Mouse (Mus musculus) intestine, embryonic 16.5 days (tissue): Measurements from ENCODE around the gene Pamr1. TPM values are rescaled to one million over a fixed set of nuclear protein-coding genes. Genes with fewer than 3 reads are reported as not detected.

Experiments used
- ATAC-seq: fragments of 200-750 bp; cut with Nextera tagmentation; 2 replicates; pipeline ENCODE4 v1.8.0; 2017; ENCODE audit warnings: moderate TSS enrichment, moderate library complexity
- H3K27ac ChIP-seq: fragments of 300-500 bp; sonication (generic); 2 replicates; pipeline ENCODE4 v1.5.1; 2014; ENCODE audit warnings: mild to moderate bottlenecking, low read length
- H3K27me3 ChIP-seq: fragments of 300-500 bp; sonication (generic); replicated peaks from 2 replicates; pipeline ENCODE4 v1.6.1; 2014; ENCODE audit warnings: low read length, control low read depth, mixed read lengths; ENCODE audit not compliant: control insufficient read depth, insufficient read depth
- H3K36me3 ChIP-seq: fragments of 300-500 bp; sonication (generic); 2 replicates; pipeline ENCODE4 v1.6.1; 2014; ENCODE audit warnings: low read length, control low read depth; ENCODE audit not compliant: control insufficient read depth, insufficient read depth
- H3K4me1 ChIP-seq: fragments of 300-500 bp; sonication (generic); 2 replicates; pipeline ENCODE4 v1.6.1; 2014; ENCODE audit warnings: low read length, control low read depth, mixed read lengths; ENCODE audit not compliant: control insufficient read depth, insufficient read depth
- H3K4me2 ChIP-seq: fragments of 300-500 bp; sonication (generic); 2 replicates; pipeline ENCODE4 v1.6.1; 2014; ENCODE audit warnings: low read depth, low read length, control low read depth
- H3K4me3 ChIP-seq: fragments of 300-500 bp; sonication (generic); 2 replicates; pipeline ENCODE4 v1.5.1; 2014; ENCODE audit warnings: mild to moderate bottlenecking, low read length
- H3K9ac ChIP-seq: fragments of 300-500 bp; sonication (generic); 2 replicates; pipeline ENCODE4 v1.6.1; 2014; ENCODE audit warnings: low read depth, low read length
- H3K9me3 ChIP-seq: fragments of 300-500 bp; sonication (generic); 2 replicates; pipeline ENCODE4 v1.6.1; 2016; ENCODE audit warnings: low read length, control low read depth; ENCODE audit not compliant: control insufficient read depth
- WGBS: fragments of 180-500 bp; shearing (Covaris S2); extraction: QIAGEN DNeasy Blood & Tissue Kit; methylation state at CpG from one replicate; pipeline ENCODE4 v1.1.7; 2014; 5-methylcytosine and 5-hydroxymethylcytosine counted together
- polyA plus RNA-seq: library from polyadenylated mRNA; unstranded; fragments of >200 nt; fragmentation: Nextera tagmentation; extraction: Ambion mirVana; gene quantifications from 2 replicates; pipeline ENCODE4 v1.2.1, GENCODE M21; 2015

Pamr1 gene
- polyA plus RNA-seq, 1 experiment from 2014 or later = 39.4 TPM

DNA sequence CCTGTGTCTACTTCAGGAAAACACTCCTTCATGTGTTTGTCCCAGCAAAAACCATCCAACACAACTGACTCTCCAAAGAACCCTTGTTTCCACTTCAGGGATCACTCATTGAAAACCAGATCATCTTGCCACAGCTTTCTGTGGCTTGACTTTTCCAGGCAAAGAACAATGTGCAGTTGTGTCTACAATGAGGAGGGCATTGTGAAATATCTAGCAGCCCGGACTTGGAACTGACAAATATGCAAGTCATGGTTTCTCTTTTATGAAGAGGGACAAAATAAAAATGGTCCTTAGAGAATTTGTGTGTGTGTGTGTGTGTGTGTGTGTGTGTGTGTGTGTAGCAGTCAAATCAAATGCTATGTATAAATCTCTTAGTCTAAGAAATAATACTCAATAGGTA is 44.7 kb downstream of the Pamr1 start:
- 70% methylated on average over 1 of the region's 1 CpGs for WGBS
- Histone ChIP-seq H3K4me2 (no peak overlapping the region), H3K27ac (no peak overlapping the region), H3K9me3 (no peaks in the 10 kb centered on the region), H3K9ac (no peak overlapping the region), H3K4me1 (no peaks in the 10 kb centered on the region), H3K4me3 (no peak overlapping the region), H3K27me3 (no peaks in the 10 kb centered on the region), H3K36me3 (no peaks in the 10 kb centered on the region)
- no peak for ATAC-seq

DNA sequence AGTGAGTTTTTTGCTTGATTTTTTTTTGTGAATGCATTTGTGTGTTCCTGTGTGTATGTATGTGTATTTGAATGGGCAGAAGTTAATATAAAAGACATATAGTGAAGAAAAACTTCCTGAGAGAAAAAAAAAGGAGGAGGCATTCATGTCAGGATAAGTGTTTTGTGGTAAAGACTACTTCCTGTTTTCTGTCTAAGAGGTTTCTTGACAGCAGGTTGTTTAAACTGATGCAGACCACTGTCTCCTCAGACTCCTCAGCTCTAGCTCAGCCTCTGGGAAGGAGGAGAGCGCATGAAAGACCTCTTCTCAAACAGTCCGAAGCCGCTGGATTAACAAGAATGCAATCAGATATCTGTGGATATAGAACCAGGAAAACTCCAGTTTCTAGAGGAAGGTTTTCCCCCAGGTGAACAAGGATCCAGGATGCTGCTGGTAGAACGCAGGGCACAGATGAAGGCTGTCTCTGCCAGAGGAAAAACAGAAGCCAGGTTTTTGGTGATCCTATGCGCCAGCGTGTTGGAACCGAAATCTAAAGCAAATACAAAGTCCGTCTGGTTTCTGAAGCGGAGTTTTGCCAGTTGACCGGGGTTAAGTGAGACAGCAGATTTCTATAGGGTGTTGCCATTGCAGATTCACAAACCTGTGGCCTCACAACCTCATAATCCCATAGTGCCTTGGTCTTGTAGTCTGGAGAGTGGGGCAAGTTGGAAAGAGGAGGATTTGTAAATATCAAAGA is 45.8 kb downstream of the Pamr1 start:
- H3K4me2 ChIP-seq = no peak overlapping the region
- no peak overlapping the region for H3K4me3 ChIP-seq
- H3K27me3 ChIP-seq = no peaks in the 10 kb centered on the region
- no peak overlapping the region for H3K27ac ChIP-seq
- no peak overlapping the region for H3K9ac ChIP-seq
- no peaks in the 10 kb centered on the region for H3K36me3 ChIP-seq
- H3K4me1 ChIP-seq = no peaks in the 10 kb centered on the region
- no peaks in the 10 kb centered on the region for H3K9me3 ChIP-seq
- WGBS = 88% methylated on average over 10 of the region's 10 CpGs
- ATAC-seq = no peak

GRCm38 (mm10) chr2:102598911-102599721 is 49.3 kb downstream of the Pamr1 start:
- no peak overlapping the region for H3K9ac ChIP-seq
- no peak overlapping the region for H3K27ac ChIP-seq
- H3K9me3 ChIP-seq = no peaks in the 10 kb centered on the region
- H3K4me2 ChIP-seq = no peak overlapping the region
- 56% methylated on average over 2 of the region's 2 CpGs for WGBS
- H3K27me3 ChIP-seq = no peaks in the 10 kb centered on the region
- no peaks in the 10 kb centered on the region for H3K36me3 ChIP-seq
- no peaks in the 10 kb centered on the region for H3K4me1 ChIP-seq
- H3K4me3 ChIP-seq = no peak overlapping the region
- no peak for ATAC-seq

GRCm38 (mm10) chr2:102600516-102600915 is 50.7 kb downstream of the Pamr1 start:
- 85% methylated on average over 4 of the region's 4 CpGs for WGBS
- H3K9me3 ChIP-seq = no peaks in the 10 kb centered on the region
- no peak overlapping the region for H3K27ac ChIP-seq

GRCm38 (mm10) chr2:102610485-102610884 is 60.7 kb downstream of the Pamr1 start:
- ATAC-seq = no peak
- Histone ChIP-seq H3K4me1 (no peaks in the 10 kb centered on the region), H3K4me3 (no peak overlapping the region), H3K9me3 (no peaks in the 10 kb centered on the region), H3K27me3 (no peaks in the 10 kb centered on the region), H3K36me3 (no peaks in the 10 kb centered on the region), H3K27ac (no peak overlapping the region), H3K4me2 (no peak overlapping the region), H3K9ac (no peak overlapping the region)
- 97% methylated on average over 4 of the region's 4 CpGs for WGBS

More at GRCm38 (mm10) chr2:102600516-102600915, 50.7 kb downstream of the Pamr1 start:
- Histone ChIP-seq H3K4me1 (no peaks in the 10 kb centered on the region), H3K9ac (no peak overlapping the region), H3K4me3 (no peak overlapping the region), H3K27me3 (no peaks in the 10 kb centered on the region), H3K36me3 (no peaks in the 10 kb centered on the region), H3K4me2 (no peak overlapping the region)
- ATAC-seq = no peak

GRCm38 (mm10) chr2:102616637-102617036 is 66.8 kb downstream of the Pamr1 start:
- 65% methylated on average over 2 of the region's 2 CpGs for WGBS
- no peaks in the 10 kb centered on the region for H3K4me1 ChIP-seq
- no peaks in the 10 kb centered on the region for H3K27me3 ChIP-seq
- no peak for ATAC-seq
- no peak overlapping the region for H3K4me3 ChIP-seq
- no peak overlapping the region for H3K4me2 ChIP-seq
- no peak overlapping the region for H3K27ac ChIP-seq
- H3K36me3 ChIP-seq = no peaks in the 10 kb centered on the region
- no peaks in the 10 kb centered on the region for H3K9me3 ChIP-seq
- no peak overlapping the region for H3K9ac ChIP-seq

- Histone ChIP-seq H3K36me3 (no peaks in the 10 kb centered on the region), H3K9me3 (no peaks in the 10 kb centered on the region), H3K4me2 (no peak overlapping the region), H3K27ac (no peak overlapping the region), H3K4me3 (no peak overlapping the region), H3K9ac (no peak overlapping the region), H3K27me3 (no peaks in the 10 kb centered on the region), H3K4me1 (no peaks in the 10 kb centered on the region)
- WGBS = 83% methylated on average over 12 of the region's 12 CpGs
- no peak for ATAC-seq
Observed at GRCm38 (mm10) chr2:102620744-102621429, 71.1 kb downstream of the Pamr1 start.

DNA sequence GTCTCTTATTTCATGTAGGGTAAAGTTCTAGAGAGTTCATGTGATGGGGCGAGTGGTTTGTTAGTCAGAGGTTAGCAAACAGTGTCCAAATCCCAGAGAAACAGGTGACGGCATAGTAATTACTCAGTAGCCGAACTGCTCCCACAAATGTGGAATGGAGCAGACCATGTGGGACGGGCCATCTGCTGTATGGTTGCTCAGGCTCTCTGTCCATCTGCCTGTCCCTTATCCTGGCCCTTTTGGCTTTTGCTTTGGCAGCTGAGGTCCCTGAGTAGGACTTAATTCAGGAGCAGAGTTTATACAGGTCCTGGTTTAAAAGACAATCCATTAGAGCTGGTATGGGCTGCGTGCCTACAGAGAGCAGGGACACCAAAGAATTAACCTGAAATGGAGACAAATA is 72.4 kb downstream of the Pamr1 start:
- Histone ChIP-seq H3K4me1 (no peaks in the 10 kb centered on the region), H3K27me3 (no peaks in the 10 kb centered on the region), H3K4me2 (no peak overlapping the region), H3K4me3 (no peak overlapping the region), H3K27ac (no peak overlapping the region), H3K9me3 (no peaks in the 10 kb centered on the region), H3K36me3 (no peaks in the 10 kb centered on the region), H3K9ac (no peak overlapping the region)
- ATAC-seq = no peak
- WGBS = 84% methylated on average over 5 of the region's 5 CpGs

- Histone ChIP-seq H3K27ac (no peak overlapping the region), H3K4me2 (no peak overlapping the region), H3K9me3 (no peaks in the 10 kb centered on the region), H3K36me3 (no peaks in the 10 kb centered on the region), H3K9ac (no peak overlapping the region), H3K27me3 (no peaks in the 10 kb centered on the region), H3K4me3 (no peak overlapping the region), H3K4me1 (no peaks in the 10 kb centered on the region)
- no peak for ATAC-seq
Observed at GRCm38 (mm10) chr2:102622943-102623342, 73.1 kb downstream of the Pamr1 start.
